Mouse (Mus musculus) limb, embryonic 11.5 days (tissue): ENCODE measurements around the gene Mapk14. TPM values are rescaled to one million over a fixed set of nuclear protein-coding genes. Genes with fewer than 3 reads are reported as not detected.

Experiments used
- ATAC-seq: fragments of 200-750 bp; cut with Nextera tagmentation; 2 replicates; pipeline ENCODE4 v1.8.0; 2017; ENCODE audit warnings: low read depth; ENCODE audit not compliant: insufficient number of reproducible peaks, low FRiP score, low TSS enrichment
- DNase-seq: peaks from one replicate; pipeline ENCODE4 v3.0.0-alpha.2; 2015; ENCODE audit warnings: low spot score
- H3K27ac ChIP-seq: fragments of 300-500 bp; sonication (generic); replicated peaks from 2 replicates; pipeline ENCODE4 v1.5.1; 2014; ENCODE audit warnings: low read depth, mild to moderate bottlenecking, low read length
- H3K27me3 ChIP-seq: fragments of 300-500 bp; sonication (generic); 2 replicates; pipeline ENCODE4 v1.6.1; 2014; ENCODE audit warnings: mild to moderate bottlenecking, low read length, mixed read lengths; ENCODE audit not compliant: control insufficient read depth, insufficient read depth
- H3K36me3 ChIP-seq: fragments of 300-500 bp; sonication (generic); 2 replicates; pipeline ENCODE4 v1.6.1; 2014; ENCODE audit warnings: mild to moderate bottlenecking, low read length, moderate library complexity, mixed read lengths; ENCODE audit not compliant: control insufficient read depth, insufficient read depth
- H3K4me1 ChIP-seq: fragments of 300-500 bp; sonication (generic); 2 replicates; pipeline ENCODE4 v1.6.1; 2014; ENCODE audit warnings: low read length, mixed read lengths; ENCODE audit not compliant: control insufficient read depth, insufficient read depth
- H3K4me2 ChIP-seq: fragments of 300-500 bp; sonication (generic); 2 replicates; pipeline ENCODE4 v1.6.1; 2014; ENCODE audit warnings: low read depth, mild to moderate bottlenecking, moderate library complexity; ENCODE audit not compliant: severe bottlenecking
- H3K4me3 ChIP-seq: fragments of 300-500 bp; sonication (generic); 2 replicates; pipeline ENCODE4 v1.5.1; 2014; ENCODE audit warnings: low read depth, low read length
- H3K9ac ChIP-seq: fragments of 300-500 bp; sonication (generic); 2 replicates; pipeline ENCODE4 v1.6.1; 2014; ENCODE audit warnings: mild to moderate bottlenecking, low read length
- H3K9me3 ChIP-seq: fragments of 300-500 bp; sonication (generic); 2 replicates; pipeline ENCODE4 v1.6.1; 2016; ENCODE audit warnings: low read length; ENCODE audit not compliant: control insufficient read depth
- WGBS: fragments of 180-500 bp; shearing (Covaris S2); extraction: QIAGEN DNeasy Blood & Tissue Kit; methylation state at CpG from one replicate; pipeline ENCODE4 v1.1.7; 2014; 5-methylcytosine and 5-hydroxymethylcytosine counted together
- polyA plus RNA-seq: library from polyadenylated mRNA; unstranded; fragments of >200 nt; fragmentation: Nextera tagmentation; extraction: Ambion mirVana; gene quantifications from 2 replicates; pipeline ENCODE4 v1.2.1, GENCODE M21; 2014

Gene Mapk14
- polyA plus RNA-seq, 1 experiment from 2014 or later, result 51.5 TPM

- no peaks in the 10 kb centered on the region for H3K9me3 ChIP-seq
- no peak overlapping the region for H3K27ac ChIP-seq
- no peak overlapping the region for H3K9ac ChIP-seq
- DNase-seq, result no peak
- WGBS, result 80% methylated on average over 3 of the region's 3 CpGs
- H3K36me3 ChIP-seq, result no peaks in the 10 kb centered on the region
- H3K4me2 ChIP-seq, result no peak overlapping the region
- H3K4me1 ChIP-seq, result 0 out of 2 replicates have a peak, but pooled peaks cover 3% of the 10 kb centered on the region
- no peaks in the 10 kb centered on the region for H3K27me3 ChIP-seq
- ATAC-seq, result no peak
- no peak overlapping the region for H3K4me3 ChIP-seq
Observed at GRCm38 (mm10) chr17:28701737-28702136, 10.6 kb downstream of the Mapk14 start.

- Histone ChIP-seq H3K27me3 (no peaks in the 10 kb centered on the region), H3K4me2 (no peak overlapping the region), H3K9ac (no peak overlapping the region), H3K4me1 (0 out of 2 replicates have a peak, but pooled peaks cover 4% of the 10 kb centered on the region), H3K36me3 (no peaks in the 10 kb centered on the region), H3K4me3 (no peak overlapping the region), H3K27ac (no peak overlapping the region), H3K9me3 (no peaks in the 10 kb centered on the region)
- ATAC-seq (no peak), DNase-seq (no peak)
- 87% methylated on average over 2 of the region's 2 CpGs for WGBS
Observed at GRCm38 (mm10) chr17:28702646-28703045, 11.5 kb downstream of the Mapk14 start.

GRCm38 (mm10) chr17:28706697-28707096 is 15.6 kb downstream of the Mapk14 start:
- no peak overlapping the region for H3K9ac ChIP-seq
- 53% methylated on average over 1 of the region's 1 CpGs for WGBS
- H3K36me3 ChIP-seq, result no peaks in the 10 kb centered on the region
- no peaks in the 10 kb centered on the region for H3K27me3 ChIP-seq
- no peak for DNase-seq
- ATAC-seq, result no peak
- no peak overlapping the region for H3K27ac ChIP-seq
- H3K9me3 ChIP-seq, result no peaks in the 10 kb centered on the region
- no peak overlapping the region for H3K4me2 ChIP-seq
- no peak overlapping the region for H3K4me3 ChIP-seq
- H3K4me1 ChIP-seq, result 0 out of 2 replicates have a peak, but pooled peaks cover 7% of the 10 kb centered on the region

GRCm38 (mm10) chr17:28707136-28707627 is 16.1 kb downstream of the Mapk14 start:
- no peak overlapping the region for H3K9ac ChIP-seq
- 91% methylated on average over 3 of the region's 3 CpGs for WGBS
- no peak overlapping the region for H3K4me3 ChIP-seq
- DNase-seq (no peak), ATAC-seq (no peak)
- no peaks in the 10 kb centered on the region for H3K27me3 ChIP-seq
- H3K4me1 ChIP-seq, result 0 out of 2 replicates have a peak, but pooled peaks cover 7% of the 10 kb centered on the region
- no peaks in the 10 kb centered on the region for H3K36me3 ChIP-seq
- no peak overlapping the region for H3K27ac ChIP-seq
- no peak overlapping the region for H3K4me2 ChIP-seq
- H3K9me3 ChIP-seq, result no peaks in the 10 kb centered on the region

- Histone ChIP-seq H3K36me3 (no peaks in the 10 kb centered on the region), H3K9me3 (no peaks in the 10 kb centered on the region), H3K4me3 (no peak overlapping the region), H3K9ac (no peak overlapping the region), H3K4me1 (0 out of 2 replicates have a peak, but pooled peaks cover 7% of the 10 kb centered on the region), H3K27me3 (no peaks in the 10 kb centered on the region), H3K27ac (no peak overlapping the region), H3K4me2 (no peak overlapping the region)
- WGBS, result 94% methylated on average over 2 of the region's 2 CpGs
- no peak for DNase-seq
- no peak for ATAC-seq
Observed at GRCm38 (mm10) chr17:28707816-28708215, 16.7 kb downstream of the Mapk14 start.

- H3K27me3 ChIP-seq, result no peaks in the 10 kb centered on the region
- H3K9me3 ChIP-seq, result no peaks in the 10 kb centered on the region
- peaks cover under 1% of the 10 kb centered on the region; the same call in 1 of the 2 replicates for H3K36me3 ChIP-seq
- no peak overlapping the region for H3K27ac ChIP-seq
- H3K9ac ChIP-seq, result no peak overlapping the region
- H3K4me1 ChIP-seq, result 0 out of 2 replicates have a peak, but pooled peaks cover 7% of the 10 kb centered on the region
- DNase-seq (no peak), ATAC-seq (no peak)
- no peak overlapping the region for H3K4me2 ChIP-seq
- no peak overlapping the region for H3K4me3 ChIP-seq
- 60% methylated on average over 2 of the region's 2 CpGs for WGBS
Observed at GRCm38 (mm10) chr17:28708989-28709388, 17.9 kb downstream of the Mapk14 start.

- WGBS, result 85% methylated on average over 8 of the region's 8 CpGs
- no peak overlapping the region for H3K27ac ChIP-seq
- no peak for DNase-seq
- H3K9ac ChIP-seq, result no peak overlapping the region
- no peaks in the 10 kb centered on the region for H3K9me3 ChIP-seq
- 0 out of 2 replicates have a peak, but pooled peaks cover 7% of the 10 kb centered on the region for H3K4me1 ChIP-seq
- no peak overlapping the region for H3K4me3 ChIP-seq
- H3K27me3 ChIP-seq, result no peaks in the 10 kb centered on the region
- ATAC-seq, result no peak
- no peak overlapping the region for H3K4me2 ChIP-seq
- H3K36me3 ChIP-seq, result peaks cover 5% of the 10 kb centered on the region; the same call in 1 of the 2 replicates
Observed at GRCm38 (mm10) chr17:28709552-28710290, 18.6 kb downstream of the Mapk14 start.

- WGBS, result 90% methylated on average over 8 of the region's 8 CpGs
Observed at GRCm38 (mm10) chr17:28710291-28710688, 19.2 kb downstream of the Mapk14 start.

More at GRCm38 (mm10) chr17:28710291-28710688, 19.2 kb downstream of the Mapk14 start:
- Histone ChIP-seq H3K4me1 (0 out of 2 replicates have a peak, but pooled peaks cover 7% of the 10 kb centered on the region), H3K27me3 (no peaks in the 10 kb centered on the region), H3K4me3 (no peak overlapping the region), H3K9me3 (no peaks in the 10 kb centered on the region), H3K9ac (no peak overlapping the region), H3K4me2 (no peak overlapping the region), H3K36me3 (peaks cover 5% of the 10 kb centered on the region; the same call in 1 of the 2 replicates), H3K27ac (no peak overlapping the region)
- ATAC-seq (no peak), DNase-seq (no peak)
